Mouse (Mus musculus) left cerebral cortex, postnatal 4 days (tissue): ENCODE data around the gene Usp36. TPM values are rescaled to one million over a fixed set of nuclear protein-coding genes. Genes with fewer than 3 reads are reported as not detected.
A peak's percentile ranks its signal among the peaks of the same experiment; 100 is the strongest.
"Not testable (repeated sequence)": the region's sequence is repeated elsewhere in the genome, so short reads cannot be mapped to it uniquely, and the experiment has no call there.

Source experiments
- DNase-seq: peaks from one replicate; pipeline ENCODE4 v3.0.0-alpha.2; 2022
- intact Hi-C: fragments of 180-260 bp; cut with DNase I; formaldehyde crosslinking; loops from one replicate; pipeline ENCODE4 v1.15.1; 2025
- total RNA-seq, 2 experiments: library from RNA; stranded (reverse); gene quantifications; 2 replicates each; pipeline ENCODE4 v1.2.3; 2021

The Usp36 gene
- total RNA-seq, 2 experiments from 2014 or later, result 27.3 to 30.2 TPM

DNA sequence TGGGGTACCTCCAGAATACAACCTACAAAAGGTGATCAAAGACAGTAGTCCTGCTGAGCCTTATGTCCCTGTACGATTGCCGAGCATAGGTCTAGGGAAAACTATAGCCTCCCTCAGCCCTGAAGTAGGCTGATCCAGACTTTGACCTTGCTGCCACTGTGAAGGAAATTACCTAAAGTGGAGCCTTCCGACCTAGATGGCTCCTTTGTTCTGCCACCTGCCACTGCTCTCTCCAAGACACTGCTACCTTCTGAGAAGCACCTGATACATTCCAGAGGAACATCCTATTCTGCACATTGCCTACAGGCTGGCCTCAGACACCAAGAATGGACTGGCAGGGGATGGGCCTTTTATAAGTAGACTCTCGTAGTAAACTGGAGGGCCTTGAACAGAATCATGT lies 13.9 kb upstream of the Usp36 start:
- intact Hi-C loops, DNase-seq: not testable (repeated sequence)

DNA sequence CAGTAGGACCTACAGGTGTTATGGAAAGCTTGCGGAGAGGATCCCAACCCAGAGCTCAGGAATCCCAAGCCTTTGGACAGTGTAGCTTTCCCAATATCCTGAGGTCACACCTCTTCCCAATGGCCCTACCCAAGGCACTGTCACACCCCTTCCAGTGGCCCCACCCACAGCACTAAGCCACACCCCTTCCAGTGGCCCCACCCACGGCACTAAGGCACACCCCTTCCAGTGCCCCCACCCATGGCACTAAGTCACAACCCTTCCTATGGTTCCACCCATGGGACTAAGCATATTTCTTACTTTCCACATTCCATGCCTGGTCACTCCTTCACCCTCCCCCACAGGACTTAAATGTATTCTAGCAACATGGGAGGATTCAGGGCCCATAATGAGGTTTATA lies 8.8 kb upstream of the Usp36 start:
- intact Hi-C loops, result no loop called here
- DNase-seq, result no peak

DNA sequence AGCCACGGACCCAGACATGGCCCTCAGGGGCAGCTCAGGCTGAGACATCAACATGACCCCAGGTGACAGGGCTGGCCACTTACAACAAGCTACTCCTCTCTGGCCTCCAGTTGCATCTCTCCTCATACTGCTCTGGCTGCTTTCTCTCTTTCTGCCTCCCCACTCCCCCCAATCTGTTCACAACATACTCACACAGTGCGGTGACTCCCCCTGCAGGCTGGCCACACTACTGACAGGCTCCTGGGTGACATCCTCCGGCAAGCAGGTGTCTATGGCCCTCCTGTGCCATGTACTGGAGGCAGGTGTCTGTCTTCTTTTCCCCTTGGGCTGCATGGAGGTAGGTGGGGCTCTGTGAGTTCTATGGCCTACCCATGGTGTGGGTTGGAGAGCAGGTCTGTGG lies 7.9 kb upstream of the Usp36 start:
- intact Hi-C loops, result no loop called here
- no peak for DNase-seq

DNA sequence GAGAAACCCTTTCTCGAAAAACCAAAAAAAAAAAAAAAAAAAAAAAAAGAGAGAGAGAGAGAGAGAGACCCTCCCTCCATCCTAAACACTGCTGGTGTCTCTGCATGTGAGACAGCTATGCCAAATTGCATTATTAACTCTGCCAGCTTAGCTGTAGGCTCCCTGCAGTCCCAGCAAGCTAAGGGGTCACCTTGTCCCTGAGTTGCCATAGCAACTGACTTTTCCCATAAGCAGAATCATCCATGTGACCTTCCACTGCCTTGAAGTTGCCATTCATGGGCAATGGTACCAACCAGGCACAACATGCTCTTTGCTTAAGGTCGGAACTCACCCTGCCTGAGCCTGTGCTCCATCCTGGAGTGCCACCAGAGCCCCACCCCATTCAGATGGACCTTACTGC lies 5.0 kb upstream of the Usp36 start:
- DNase-seq, result no peak
- intact Hi-C loops, result no loop called here

DNA sequence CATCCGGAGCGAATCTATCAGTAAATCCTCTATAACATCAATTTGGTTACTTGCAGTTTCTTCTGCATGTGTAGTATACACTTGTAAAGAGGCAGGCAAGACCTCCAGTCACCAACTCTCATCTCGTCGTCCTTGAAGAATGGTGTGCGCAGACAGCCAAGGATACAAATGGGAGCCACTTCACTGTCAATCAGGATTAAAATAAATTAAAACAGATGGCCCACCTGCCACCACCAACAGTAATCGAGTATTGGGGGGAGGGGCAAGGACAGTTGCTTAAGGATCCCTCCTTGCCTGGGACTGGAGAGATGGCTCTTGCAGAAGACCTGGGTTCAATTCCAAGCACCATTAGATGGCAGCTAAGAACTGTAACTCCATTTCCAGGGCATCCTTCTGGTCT lies 2.6 kb upstream of the Usp36 start:
- peak; percentile 62 for DNase-seq
- intact Hi-C loops, result no loop called here

DNA sequence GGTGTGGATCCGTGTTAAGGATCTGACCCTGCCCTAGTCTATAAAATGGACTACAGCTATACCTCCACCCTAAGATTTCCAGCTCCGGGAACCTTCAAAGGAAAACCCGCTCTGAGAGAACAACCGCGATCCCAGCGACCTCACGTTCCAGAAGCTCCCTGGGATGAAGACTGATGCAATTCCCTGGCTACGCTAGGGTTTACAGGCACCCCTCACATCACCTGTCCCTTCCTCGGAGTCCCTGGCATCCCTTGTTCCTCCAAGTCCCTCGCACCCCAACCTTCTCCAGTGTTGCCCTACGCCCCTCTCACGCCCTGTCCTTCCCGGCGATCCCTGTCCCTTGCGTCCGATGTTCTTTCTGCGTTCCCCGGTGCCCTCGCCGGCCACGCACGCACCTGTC lies 482 bp downstream of the Usp36 start:
- intact Hi-C loops, result no loop called here
- DNase-seq, result no peak

DNA sequence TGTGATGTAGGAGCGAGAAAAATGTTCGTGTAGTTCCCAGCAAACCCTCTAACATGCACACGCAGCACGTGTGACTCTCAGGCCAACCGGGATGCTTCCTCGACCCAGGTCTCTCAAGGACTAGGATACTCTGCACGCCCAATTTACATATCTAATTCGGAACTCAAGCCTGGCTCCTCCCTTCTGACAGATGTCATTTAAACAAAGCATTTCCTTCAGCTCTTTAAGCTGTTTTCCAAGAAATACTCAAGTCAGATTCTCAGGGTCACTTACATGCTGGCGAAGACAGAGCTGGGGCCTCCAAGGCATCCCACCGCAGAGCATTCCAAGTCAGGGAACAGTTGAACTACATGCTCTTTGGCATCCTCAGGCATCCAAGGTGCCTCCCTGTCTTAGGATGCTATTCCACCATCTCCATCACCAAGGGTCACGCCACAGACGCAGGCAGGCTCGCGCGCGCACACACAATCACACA lies 970 bp downstream of the Usp36 start:
- no peak for DNase-seq
- intact Hi-C loops, result no loop called here

DNA sequence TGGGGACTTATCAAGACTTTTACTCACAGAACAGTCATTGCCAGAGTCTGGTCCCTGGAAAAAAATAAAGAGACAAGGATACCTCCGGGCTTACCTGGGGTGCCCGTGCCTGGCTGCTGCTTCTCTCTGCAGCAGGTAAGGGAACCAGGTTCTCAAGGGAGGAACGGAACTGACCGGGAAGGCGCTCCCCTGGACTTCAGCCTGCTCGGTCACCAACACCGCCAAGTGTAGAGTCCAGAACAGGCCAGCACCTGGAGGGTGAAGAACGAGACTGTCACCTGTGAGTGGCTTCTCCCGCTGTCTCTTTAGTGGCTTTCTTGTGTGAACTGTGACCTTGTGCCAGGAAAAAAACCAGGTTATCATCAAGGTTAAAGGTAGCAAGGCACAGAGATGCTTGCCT lies 2.5 kb downstream of the Usp36 start:
- DNase-seq, result no peak
- intact Hi-C loops, result no loop called here

DNA sequence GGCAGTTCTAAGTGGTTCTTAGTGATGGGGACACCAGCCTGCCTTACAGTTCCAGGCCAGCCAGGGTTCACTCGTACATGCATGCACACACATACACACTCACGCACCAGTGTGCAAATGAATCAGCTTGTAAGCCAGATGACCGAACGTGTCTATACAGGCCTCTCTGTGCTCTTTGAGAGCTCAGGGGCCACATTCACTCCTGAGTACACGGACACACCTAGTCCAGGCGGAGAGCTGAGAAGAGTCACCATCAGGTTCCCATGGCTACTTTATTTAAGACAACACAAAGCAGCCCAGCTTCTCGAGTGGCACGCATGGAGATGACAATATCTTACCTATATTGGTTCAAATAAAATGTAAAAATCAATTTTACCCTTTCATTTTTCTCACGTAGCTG lies 3.6 kb downstream of the Usp36 start:
- DNase-seq, result no peak
- intact Hi-C loops, result no loop called here

DNA sequence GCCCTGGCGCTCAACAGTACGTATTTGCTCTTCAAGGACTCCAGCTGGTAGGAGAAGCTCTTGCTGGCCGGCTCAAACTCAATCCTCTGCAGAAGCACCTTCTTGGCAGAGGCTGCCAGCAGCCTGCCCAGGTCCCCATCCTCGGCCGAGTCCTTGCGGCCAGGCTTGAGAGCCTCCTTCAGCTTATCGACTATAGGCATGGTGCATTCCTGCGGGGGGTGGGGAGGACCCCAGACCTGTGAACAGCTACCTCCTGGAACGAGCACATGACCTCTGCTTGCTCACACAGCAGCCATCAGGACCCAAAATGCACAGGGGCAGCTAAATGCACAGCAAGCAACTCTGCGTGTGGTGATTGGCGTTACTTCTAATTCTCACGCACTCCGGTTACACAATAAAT lies 4.3 kb downstream of the Usp36 start:
- DNase-seq, result no peak
- intact Hi-C loops, result no loop called here

DNA sequence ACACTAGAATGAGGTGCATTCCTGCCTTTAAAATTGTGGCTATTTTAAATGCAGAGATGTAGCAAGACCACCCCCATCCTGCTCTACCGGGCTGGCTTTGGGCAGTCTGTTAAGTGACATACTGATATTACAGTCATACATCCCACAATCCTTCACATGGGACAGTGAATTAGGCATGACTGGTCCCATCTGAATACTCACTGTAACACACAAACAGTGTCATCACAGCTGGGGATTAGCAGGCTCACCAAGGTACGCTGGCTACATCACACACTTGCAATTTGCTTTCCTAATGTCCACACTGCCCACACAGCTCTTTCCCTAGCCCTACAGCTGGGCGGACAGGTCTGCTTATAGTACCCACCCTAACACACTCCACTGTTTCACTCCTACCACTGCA lies 9.8 kb downstream of the Usp36 start:
- DNase-seq, result no peak
- intact Hi-C loops, result no loop called here

DNA sequence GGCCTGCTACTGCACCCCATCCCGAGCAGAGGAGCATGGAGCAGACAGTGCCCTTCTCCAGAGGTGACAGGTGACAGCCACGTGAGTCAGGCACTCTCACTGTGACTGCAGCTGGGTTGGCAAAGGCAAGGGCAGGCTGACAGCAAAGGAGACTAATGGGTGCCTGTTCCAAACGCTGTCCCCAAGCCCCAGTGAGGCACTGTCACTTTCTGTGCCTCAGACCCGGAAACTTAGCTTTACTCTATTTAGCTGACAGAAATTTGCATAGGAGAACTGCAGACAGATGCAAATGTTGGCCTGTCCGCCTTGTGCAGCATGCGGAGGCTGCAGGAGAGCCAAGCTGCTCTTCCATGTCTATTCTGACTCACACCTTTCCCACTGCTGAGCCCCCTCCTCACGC lies 13.7 kb downstream of the Usp36 start:
- intact Hi-C loops, result no loop called here
- no peak for DNase-seq

DNA sequence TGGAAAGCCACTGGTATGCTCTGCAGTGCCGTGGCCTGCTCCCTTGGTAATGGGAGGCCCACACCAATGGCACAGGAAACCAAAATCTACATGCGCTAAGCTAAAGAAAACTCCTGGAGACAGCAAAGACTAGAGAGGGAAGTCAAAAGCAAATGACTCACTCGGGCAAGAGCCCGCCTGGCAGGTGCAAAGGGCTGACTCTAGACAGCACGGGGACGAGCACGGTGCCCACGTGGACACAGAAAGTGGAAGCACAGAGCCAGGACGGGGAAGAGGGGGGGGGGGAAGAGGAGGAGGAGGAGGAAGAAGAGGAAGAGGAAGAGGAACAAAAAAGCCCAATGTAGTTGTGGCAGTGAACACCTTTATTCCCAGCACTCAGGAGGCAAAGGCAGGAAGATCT lies 15.0 kb downstream of the Usp36 start:
- intact Hi-C loops, result no loop called here
- no peak for DNase-seq

DNA sequence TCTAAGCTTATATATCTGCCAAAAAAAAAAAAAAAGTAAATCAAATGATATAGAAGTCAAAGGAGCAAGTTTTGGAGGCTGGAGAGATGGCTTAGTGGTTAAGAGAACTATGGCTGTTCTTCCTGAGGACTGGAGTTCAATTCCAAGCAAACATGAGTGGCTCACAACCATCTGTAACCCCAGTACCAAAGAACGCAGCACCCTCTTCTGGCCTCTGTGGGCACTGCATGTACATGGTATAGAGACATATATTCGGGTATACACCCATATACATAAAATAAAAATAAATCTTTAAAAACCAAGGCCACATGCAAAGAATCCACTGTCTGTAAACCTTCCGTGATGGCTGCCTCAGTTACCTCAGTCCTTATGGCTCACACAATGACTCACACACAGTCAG lies 20.2 kb downstream of the Usp36 start:
- peak; percentile 51 for DNase-seq
- intact Hi-C loops, result no loop called here

DNA sequence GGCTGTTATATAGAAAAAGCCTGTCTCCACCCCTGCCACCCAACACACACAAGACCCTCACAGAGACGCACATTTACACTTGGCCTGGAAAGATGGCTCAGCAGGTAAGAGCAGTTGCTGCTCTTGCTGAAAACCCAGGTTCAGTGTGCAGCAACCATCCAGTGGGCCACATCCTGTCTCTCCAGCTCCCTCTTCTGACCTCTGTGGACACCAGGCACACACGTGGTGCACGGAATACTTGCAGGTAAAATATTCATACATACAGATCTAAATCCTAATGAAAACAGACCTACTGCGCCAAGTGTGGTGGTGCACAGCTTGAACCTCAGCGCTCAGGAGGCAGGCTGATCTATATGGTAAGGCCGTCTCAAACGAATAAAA lies 23.4 kb downstream of the Usp36 start:
- intact Hi-C loops, result no loop called here
- DNase-seq, result no peak

DNA sequence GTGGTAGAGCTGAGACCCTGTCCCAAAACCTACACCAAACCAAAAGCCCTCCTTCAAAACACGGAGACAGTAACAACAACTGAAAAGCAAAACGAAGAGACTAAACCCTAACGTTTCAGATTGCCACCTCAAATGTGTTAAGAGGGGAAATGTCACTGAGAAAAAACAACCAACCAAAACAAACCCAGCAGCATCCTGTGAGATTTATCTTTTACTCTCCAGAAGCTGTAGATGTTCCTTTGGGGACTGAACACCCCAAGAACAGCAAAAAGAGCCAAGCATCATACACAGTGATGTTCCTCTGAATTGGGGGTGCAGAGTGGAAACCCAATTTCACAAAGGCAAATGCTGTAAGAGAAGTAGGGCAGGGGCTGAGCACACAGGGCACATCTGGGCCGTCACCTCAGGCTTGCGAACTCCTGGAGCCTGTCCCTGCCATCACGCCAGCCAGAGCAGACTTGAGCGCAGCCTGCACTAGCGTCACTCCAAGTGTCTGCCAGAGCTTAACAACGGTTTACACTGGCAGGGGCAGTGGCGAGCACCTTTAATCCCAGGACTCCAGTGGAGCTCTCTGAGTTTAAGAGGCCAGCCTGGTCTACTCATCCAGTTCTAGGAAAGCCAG lies 23.9 kb downstream of the Usp36 start:
- intact Hi-C loops, result no loop called here
- DNase-seq, result no peak

DNA sequence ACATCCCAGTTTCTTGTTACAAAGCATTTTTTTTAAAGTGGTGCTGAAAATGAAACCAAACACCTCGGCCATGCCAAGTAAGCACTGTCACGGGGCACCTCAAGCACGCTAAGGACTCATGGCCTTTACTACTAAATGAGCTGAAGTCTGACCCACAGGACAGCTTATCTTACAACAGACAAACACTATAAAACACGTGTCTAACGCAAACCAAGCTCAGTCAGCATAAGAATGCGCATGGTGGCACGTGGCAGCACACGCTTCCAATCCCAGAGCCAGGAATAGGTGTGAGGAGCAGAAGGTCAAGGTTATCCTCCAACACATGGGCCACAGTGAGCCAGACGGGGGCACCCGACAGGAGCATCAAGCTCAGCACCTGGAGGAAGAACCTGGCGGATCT lies 24.4 kb downstream of the Usp36 start:
- DNase-seq, result no peak
- intact Hi-C loops, result no loop called here

DNA sequence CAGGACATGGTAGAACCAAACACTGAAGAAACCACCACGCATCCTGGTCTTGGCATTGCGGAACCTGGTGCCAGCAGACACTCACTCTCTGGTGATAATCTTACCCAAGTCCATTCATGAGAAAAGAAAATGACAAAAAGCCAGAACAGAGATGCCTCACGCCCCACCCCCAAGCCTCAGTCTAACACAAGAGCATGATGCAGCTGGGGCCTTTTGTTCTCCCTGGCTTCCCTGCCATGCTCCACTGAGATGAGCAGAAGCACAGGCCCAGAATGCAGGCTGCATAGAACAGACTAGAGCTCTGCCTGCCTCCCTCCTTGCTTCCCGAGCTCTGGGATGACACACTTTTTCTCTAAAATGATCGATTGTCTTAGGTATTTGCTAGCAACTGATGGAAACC lies 26.9 kb downstream of the Usp36 start:
- intact Hi-C loops, result no loop called here
- peak; percentile 77 for DNase-seq

DNA sequence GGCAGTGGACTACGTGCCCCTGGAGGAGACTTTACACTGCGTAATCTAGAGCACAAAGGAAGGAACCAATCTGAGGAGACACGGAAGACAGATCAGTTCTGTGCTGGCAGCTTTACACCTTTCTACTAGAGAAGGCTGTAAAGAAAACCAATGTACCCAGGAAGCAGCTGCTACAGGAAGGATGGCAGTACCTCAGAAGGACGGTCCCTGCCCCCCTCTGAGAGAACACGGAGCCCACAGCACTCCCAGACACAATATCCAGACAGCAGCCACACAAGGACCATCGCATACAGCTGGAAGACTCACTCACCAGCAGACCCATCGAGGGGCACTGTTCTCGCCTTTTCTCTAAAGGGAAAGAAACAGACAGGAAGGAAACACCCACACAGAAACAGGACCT lies 30.0 kb downstream of the Usp36 start:
- no peak for DNase-seq
- intact Hi-C loops, result no loop called here

DNA sequence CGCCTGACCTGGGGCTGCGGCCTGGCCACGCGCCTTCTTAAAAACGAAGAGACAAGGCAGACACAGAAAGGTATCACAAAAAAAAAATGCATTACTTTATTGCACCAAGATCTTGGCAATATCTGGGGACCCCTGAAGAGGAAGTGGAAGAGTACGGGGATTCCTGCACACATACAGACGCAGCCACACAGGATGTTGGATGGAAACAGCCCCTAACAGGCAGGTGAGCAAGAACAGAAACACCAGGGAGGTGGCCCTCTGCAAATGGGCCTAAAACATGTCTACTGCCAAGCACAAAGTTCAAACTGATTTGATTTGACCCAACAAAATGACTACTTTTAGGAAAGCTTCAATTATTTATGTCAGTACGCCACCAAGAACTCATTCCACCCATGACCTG lies 30.5 kb downstream of the Usp36 start:
- DNase-seq, result no peak
- intact Hi-C loops, result no loop called here

DNA sequence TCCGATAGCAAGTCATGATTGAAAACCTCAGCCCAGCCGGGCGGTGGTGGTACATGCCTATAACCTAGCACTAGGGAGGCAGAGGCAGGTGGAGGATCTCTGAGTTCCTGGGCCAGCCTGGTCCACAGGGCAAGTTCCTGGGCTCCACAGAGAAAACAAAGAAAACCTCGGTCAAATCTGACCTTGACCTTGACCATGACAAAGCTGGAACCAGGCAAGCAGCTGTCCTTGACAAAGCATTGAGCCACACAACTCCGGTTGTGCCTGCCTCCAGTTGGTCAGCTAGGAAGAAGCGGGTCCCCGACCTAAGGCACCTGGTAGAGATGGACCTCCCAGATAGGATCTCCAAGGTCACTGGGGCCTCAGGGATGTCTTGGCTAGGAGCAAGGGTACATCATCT lies 33.7 kb downstream of the Usp36 start:
- no peak for DNase-seq
- intact Hi-C loops, result no loop called here

DNA sequence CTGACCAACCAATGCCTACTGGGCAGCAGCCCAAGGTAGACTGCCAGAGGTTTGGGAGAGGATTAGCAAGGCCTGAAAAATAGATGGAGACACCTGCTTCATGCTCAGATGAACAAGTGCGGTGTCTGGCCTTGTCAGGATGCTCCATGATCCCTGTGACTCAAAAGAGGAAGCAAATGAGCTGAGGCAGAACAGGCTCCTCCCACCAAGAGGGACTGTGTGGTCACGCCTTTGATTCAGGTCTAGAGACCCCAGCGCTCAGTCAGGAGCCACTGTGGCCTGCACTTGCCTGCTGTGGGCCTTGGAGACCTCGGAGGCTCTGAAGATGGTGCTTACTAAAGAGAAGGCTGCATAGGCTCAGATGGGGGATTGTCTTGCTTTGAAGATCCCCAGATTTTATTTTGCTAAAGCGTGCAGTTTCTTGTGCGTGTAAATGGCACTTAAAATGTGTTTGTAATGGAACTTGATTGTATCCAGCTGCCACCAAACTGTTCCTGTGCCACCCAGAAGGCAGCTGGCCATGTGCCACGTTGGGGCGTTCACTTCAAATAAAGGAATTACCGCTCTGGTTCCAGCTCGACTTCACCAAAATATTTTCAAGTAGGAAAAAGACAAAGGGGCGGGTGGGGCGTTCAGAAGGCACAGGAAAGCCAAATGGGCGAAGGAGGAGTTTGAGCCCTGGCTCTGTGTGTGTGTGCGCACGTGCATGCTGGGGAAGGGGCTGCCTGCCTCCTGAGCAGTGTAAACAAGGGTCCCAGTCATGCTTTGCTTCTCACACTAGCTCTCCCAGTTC lies 35.7 kb downstream of the Usp36 start:
- DNase-seq, result peak; percentile 94
- intact Hi-C loops, result no loop called here
